Mouse (Mus musculus) embryonic fibroblast, embryonic 13.5 days (primary cell): ENCODE results near the gene Dlg1.

Experiments
- CTCF ChIP-seq: IDR thresholded peaks from 2 replicates; pipeline ENCODE4 v1.5.1; 2011; ENCODE audit warnings: mild to moderate bottlenecking, control low read depth, low read length, moderate library complexity, borderline replicate concordance; ENCODE audit not compliant: insufficient read depth
- POLR2A ChIP-seq: IDR thresholded peaks from 2 replicates; pipeline ENCODE4 v1.6.1; 2011; ENCODE audit warnings: low read depth, mild to moderate bottlenecking, control low read depth, low read length, moderate library complexity

GRCm38 (mm10) chr16:31883302-31883701 lies 220.1 kb downstream of the Dlg1 start:
- TF ChIP-seq POLR2A (no peak), CTCF (no peak)
